Mouse (Mus musculus) intestine, embryonic 14.5 days (tissue): ENCODE results near the gene Crybb2. TPM values are rescaled to one million over a fixed set of nuclear protein-coding genes. Genes with fewer than 3 reads are reported as not detected.
A peak's percentile ranks its signal among the peaks of the same experiment; 100 is the strongest.

ENCODE experiments used
- ATAC-seq: fragments of 200-750 bp; cut with Nextera tagmentation; replicated peaks from 2 replicates; pipeline ENCODE4 v1.8.0; 2017; ENCODE audit warnings: low read depth, moderate number of reproducible peaks, moderate TSS enrichment, moderate library complexity; ENCODE audit not compliant: low FRiP score, low TSS enrichment
- DNase-seq: peaks from one replicate; pipeline ENCODE4 v3.0.0-alpha.2; 2018; ENCODE audit warnings: low spot score
- H3K27ac ChIP-seq: fragments of 300-500 bp; sonication (generic); 2 replicates; pipeline ENCODE4 v1.5.1; 2014; ENCODE audit warnings: low read depth, mild to moderate bottlenecking, control low read depth
- H3K27me3 ChIP-seq: fragments of 300-500 bp; sonication (generic); replicated peaks from 2 replicates; pipeline ENCODE4 v1.6.1; 2014; ENCODE audit warnings: low read length, control low read depth; ENCODE audit not compliant: control insufficient read depth, insufficient read depth
- H3K36me3 ChIP-seq: fragments of 300-500 bp; sonication (generic); 2 replicates; pipeline ENCODE4 v1.6.1; 2014; ENCODE audit warnings: low read length, control low read depth; ENCODE audit not compliant: control insufficient read depth, insufficient read depth
- H3K4me1 ChIP-seq: fragments of 300-500 bp; sonication (generic); replicated peaks from 2 replicates; pipeline ENCODE4 v1.6.1; 2014; ENCODE audit warnings: low read length, control low read depth, mixed read lengths; ENCODE audit not compliant: control insufficient read depth, insufficient read depth
- H3K4me2 ChIP-seq: fragments of 300-500 bp; sonication (generic); 2 replicates; pipeline ENCODE4 v1.6.1; 2014; ENCODE audit warnings: low read length
- H3K4me3 ChIP-seq: fragments of 300-500 bp; sonication (generic); 2 replicates; pipeline ENCODE4 v1.5.1; 2014; ENCODE audit warnings: low read depth, low read length, control low read depth, mixed read lengths
- H3K9ac ChIP-seq: fragments of 300-500 bp; sonication (generic); 2 replicates; pipeline ENCODE4 v1.6.1; 2014; ENCODE audit warnings: mild to moderate bottlenecking, low read length
- H3K9me3 ChIP-seq: fragments of 300-500 bp; sonication (generic); 2 replicates; pipeline ENCODE4 v1.6.1; 2016; ENCODE audit warnings: low read length, control low read depth; ENCODE audit not compliant: control insufficient read depth
- WGBS: fragments of 180-500 bp; shearing (Covaris S2); extraction: QIAGEN DNeasy Blood & Tissue Kit; methylation state at CpG from one replicate; pipeline ENCODE4 v1.1.7; 2014; 5-methylcytosine and 5-hydroxymethylcytosine counted together
- polyA plus RNA-seq: library from polyadenylated mRNA; unstranded; fragments of >200 nt; fragmentation: Nextera tagmentation; extraction: Ambion mirVana; gene quantifications from 2 replicates; pipeline ENCODE4 v1.2.1, GENCODE M21; 2014

Crybb2 gene
- polyA plus RNA-seq, 1 experiment from 2014 or later, result not detected

GRCm38 (mm10) chr5:113078686-113079085, 8.8 kb upstream of the Crybb2 start:
- no peaks in the 10 kb centered on the region for H3K9me3 ChIP-seq
- no peak for DNase-seq
- no peak overlapping the region for H3K27ac ChIP-seq
- H3K27me3 ChIP-seq, result no peaks in the 10 kb centered on the region
- H3K4me3 ChIP-seq, result no peak overlapping the region
- 62% methylated on average over 5 of the region's 5 CpGs for WGBS
- no peak for ATAC-seq
- no peaks in the 10 kb centered on the region for H3K36me3 ChIP-seq
- H3K4me1 ChIP-seq, result peaks cover 4% of the 10 kb centered on the region; the same call in 1 of the 2 replicates
- no peak overlapping the region for H3K4me2 ChIP-seq
- H3K9ac ChIP-seq, result no peak overlapping the region

DNA sequence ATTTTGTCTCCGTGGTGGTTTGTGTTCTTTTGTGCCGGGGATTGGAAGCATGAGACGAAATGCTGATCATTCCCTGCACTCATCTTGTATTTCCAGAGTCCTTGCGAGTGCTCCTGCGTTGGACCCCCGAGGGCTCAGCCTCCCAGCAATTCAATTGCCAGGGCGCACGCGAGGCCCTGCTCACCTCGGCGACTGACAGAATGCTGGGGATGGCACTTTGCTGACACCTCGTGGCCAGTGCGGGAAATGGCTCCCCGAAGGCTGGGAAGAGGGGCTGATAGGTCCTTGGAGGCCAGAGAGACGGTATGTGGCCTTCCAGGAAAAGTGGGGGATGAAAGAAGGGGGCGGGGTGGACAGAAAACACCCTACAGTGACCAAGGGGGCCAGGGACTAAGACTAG, 15.6 kb downstream of the Crybb2 start:
- 0 out of 2 replicates have a peak, but pooled peaks have one; percentile 28 for ATAC-seq
- Histone ChIP-seq H3K4me3 (no peak overlapping the region), H3K27ac (no peak overlapping the region), H3K9me3 (no peaks in the 10 kb centered on the region), H3K4me1 (no peaks in the 10 kb centered on the region), H3K36me3 (no peaks in the 10 kb centered on the region), H3K27me3 (no peaks in the 10 kb centered on the region), H3K9ac (no peak overlapping the region), H3K4me2 (no peak overlapping the region)
- 4% methylated on average over 16 of the region's 16 CpGs for WGBS
- peak; percentile 95 for DNase-seq

DNA sequence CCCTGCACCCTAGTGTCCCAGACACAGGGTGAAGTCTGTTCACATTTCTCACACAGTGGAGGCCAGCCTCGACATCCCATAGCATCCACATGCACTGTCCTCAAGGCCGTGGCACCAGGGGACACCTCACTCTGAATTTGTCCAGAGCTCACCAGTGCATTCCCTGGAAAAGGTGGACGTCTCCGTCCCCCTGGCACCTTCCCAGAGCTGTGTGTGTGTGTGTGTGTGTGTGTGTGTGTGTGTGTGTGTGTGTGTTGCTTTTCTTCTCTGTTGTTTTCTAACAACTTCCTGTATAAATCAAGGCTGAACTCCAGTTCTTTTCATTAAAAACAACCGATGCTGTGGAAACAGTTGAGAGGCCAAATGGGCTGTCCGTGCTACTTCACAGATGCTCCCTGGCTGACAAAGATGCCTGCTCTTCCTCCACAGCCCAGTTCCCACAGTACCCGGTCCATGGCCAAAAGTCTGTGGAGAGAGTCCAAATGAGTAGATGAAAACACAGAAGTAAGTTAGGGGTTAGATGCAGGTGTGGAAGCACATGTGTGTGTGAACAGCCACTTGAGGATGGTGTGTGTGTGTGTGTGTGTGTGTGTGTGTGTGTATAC, 19.2 kb downstream of the Crybb2 start:
- ATAC-seq, result no peak
- no peak overlapping the region for H3K27ac ChIP-seq
- no peak overlapping the region for H3K4me3 ChIP-seq
- no peaks in the 10 kb centered on the region for H3K27me3 ChIP-seq
- H3K4me1 ChIP-seq, result no peaks in the 10 kb centered on the region
- H3K9me3 ChIP-seq, result no peaks in the 10 kb centered on the region
- DNase-seq, result no peak
- H3K9ac ChIP-seq, result no peak overlapping the region
- no peaks in the 10 kb centered on the region for H3K36me3 ChIP-seq
- WGBS, result 58% methylated on average over 7 of the region's 7 CpGs
- no peak overlapping the region for H3K4me2 ChIP-seq

DNA sequence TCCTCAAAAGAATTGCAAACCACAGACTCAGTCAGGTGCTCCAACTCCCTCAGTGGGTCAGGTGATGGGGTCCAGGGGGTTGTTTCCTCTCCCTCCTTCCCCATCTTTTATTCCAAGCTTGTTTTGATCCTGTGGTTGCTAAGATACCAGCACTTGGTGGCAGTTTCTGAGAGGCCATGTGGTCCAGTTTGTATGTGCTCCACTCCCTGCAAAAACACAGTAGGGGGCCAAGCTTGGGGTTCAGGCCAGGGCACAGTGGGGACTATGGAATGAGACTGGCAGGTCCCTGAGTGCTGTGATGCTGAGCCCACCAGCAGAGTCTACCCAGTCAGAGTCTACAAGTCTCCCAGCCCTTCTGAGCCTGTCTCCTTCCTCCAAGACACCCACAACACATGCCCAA, 20.0 kb downstream of the Crybb2 start:
- Histone ChIP-seq H3K27me3 (no peaks in the 10 kb centered on the region), H3K27ac (no peak overlapping the region), H3K36me3 (no peaks in the 10 kb centered on the region), H3K9ac (no peak overlapping the region), H3K4me3 (no peak overlapping the region), H3K9me3 (no peaks in the 10 kb centered on the region), H3K4me2 (no peak overlapping the region), H3K4me1 (no peaks in the 10 kb centered on the region)
- no peak for ATAC-seq
- no peak for DNase-seq

DNA sequence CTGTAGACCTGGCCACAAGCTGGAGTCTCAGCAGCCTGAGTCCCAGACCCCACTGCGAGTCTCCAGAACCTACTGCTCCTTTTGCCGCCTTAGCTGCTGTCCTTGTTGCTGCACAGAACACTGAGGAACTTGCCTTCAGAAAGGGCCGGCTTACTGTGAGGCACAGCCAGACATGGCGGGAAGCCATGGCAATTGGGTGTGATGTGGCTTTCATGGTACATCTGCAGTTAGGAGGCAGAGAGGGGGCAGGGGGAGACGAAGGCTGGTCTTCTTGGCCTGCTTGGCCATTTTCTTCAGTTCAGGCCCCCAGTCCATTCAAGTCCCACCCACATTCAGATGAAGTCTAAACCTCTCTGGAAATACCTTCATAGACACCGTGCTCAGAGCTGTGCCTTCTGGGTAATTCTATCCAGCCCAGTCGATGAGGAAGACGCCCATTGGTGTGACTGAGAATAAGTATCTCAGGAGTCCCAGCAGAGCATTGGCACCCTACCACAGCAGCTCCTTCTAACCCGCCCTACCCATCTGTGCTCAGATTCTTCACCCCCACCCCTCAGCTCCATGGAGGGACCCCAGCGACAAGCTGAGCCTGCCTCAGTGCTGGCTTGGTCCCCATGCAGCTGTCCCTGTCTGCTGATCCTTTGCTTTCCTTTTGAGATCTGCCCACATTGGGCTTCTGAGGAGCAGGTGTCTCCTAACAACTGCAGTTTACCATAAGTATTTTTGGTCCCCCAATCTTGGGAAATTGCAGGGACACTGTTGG, 24.2 kb downstream of the Crybb2 start:
- no peak overlapping the region for H3K4me3 ChIP-seq
- DNase-seq (no peak), ATAC-seq (no peak)
- H3K4me2 ChIP-seq, result no peak overlapping the region
- 81% methylated on average over 10 of the region's 10 CpGs for WGBS
- no peaks in the 10 kb centered on the region for H3K9me3 ChIP-seq
- no peak overlapping the region for H3K27ac ChIP-seq
- H3K9ac ChIP-seq, result no peak overlapping the region
- H3K4me1 ChIP-seq, result peaks cover 13% of the 10 kb centered on the region
- no peaks in the 10 kb centered on the region for H3K27me3 ChIP-seq
- no peaks in the 10 kb centered on the region for H3K36me3 ChIP-seq

DNA sequence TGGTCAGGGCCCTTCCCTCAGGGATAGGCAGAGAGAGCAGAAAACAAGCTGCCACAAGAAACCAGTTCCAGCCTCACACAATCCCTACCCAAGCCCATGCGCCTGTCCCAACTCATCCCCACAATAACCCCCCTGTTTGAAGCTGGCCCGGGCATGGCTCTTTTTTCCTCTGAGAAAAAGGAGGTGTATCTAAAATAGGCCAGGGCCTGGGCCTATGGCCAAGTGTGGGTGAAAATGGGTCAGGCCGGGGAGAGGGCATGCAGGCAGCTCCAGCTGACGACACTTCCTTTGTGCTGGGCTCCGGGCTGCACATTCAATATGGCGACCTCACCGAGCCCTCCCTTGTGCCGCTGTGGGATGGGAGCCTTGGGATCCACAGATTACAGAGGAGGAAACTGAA, 26.4 kb downstream of the Crybb2 start:
- 91% methylated on average over 8 of the region's 8 CpGs for WGBS
- Histone ChIP-seq H3K27ac (no peak overlapping the region), H3K9ac (no peak overlapping the region), H3K9me3 (no peaks in the 10 kb centered on the region), H3K4me3 (no peak overlapping the region), H3K4me1 (peaks cover 13% of the 10 kb centered on the region), H3K36me3 (no peaks in the 10 kb centered on the region), H3K4me2 (no peak overlapping the region), H3K27me3 (no peaks in the 10 kb centered on the region)
- ATAC-seq, result no peak
- DNase-seq, result no peak

DNA sequence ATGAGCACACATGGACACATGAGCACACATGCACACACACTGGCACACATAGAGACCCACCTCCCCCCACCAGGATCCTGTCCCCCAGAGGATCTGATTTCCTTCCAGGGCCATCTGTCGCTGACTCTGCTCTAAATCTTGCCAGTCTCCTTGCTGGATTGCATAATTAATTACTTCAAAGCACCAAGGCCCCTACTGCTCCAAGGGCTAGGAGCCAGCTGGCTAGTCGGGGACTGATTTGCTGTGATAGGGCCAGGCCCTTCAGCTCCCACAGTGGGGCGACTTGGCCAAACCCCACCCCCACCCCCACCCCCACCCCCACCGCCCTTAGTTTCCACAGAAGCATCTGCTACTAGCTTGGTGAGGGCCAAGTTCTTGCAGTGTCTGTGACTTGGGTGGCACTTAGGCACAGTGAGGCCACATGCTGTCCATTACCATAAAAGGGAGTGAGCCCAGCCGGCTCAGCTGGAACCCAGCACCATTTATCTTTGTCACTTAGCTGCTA, 28.3 kb downstream of the Crybb2 start:
- DNase-seq (no peak), ATAC-seq (peak; percentile 50; the same call in 1 of the 2 replicates)
- Histone ChIP-seq H3K9me3 (no peaks in the 10 kb centered on the region), H3K27me3 (no peaks in the 10 kb centered on the region), H3K4me3 (no peak overlapping the region), H3K4me2 (no peak overlapping the region), H3K4me1 (peaks cover 13% of the 10 kb centered on the region), H3K36me3 (no peaks in the 10 kb centered on the region), H3K27ac (0 out of 2 replicates have a peak overlapping the region, but pooled peaks have one; percentile 11), H3K9ac (no peak overlapping the region)
- 9% methylated on average over 5 of the region's 5 CpGs for WGBS

DNA sequence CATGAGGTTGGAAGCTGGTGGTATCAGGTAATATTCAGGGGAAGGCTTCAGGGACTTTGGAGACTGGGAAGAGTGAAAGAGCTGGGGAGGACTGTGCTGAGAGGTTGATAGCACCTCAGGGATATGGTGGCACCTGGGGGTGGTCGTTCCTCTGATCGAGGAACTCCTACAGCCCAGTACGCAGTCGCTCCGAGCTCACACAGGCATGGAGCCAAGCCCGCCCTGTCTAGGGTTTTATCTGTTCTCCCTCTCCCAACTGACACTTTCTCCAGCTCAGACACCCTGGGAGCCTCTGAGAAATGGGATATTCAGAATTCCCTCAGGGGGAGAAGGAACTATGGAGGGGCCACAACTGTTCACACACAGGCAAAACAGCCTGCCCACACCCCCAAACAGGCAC, 29.1 kb downstream of the Crybb2 start:
- H3K27ac ChIP-seq, result peak overlapping the region; percentile 11; the same call in 1 of the 2 replicates
- ATAC-seq, result no peak

More for the DNA sequence above, 29.1 kb downstream of the Crybb2 start:
- WGBS, result 69% methylated on average over 6 of the region's 6 CpGs
- Histone ChIP-seq H3K36me3 (no peaks in the 10 kb centered on the region), H3K4me3 (no peak overlapping the region), H3K27me3 (no peaks in the 10 kb centered on the region), H3K4me2 (no peak overlapping the region), H3K4me1 (peaks cover 17% of the 10 kb centered on the region), H3K9ac (no peak overlapping the region), H3K9me3 (no peaks in the 10 kb centered on the region)
- DNase-seq, result no peak
